Mouse (Mus musculus): ENCODE measurements at regions not wholly inside any gene's neighbourhood (a gene's known extent, or its start where the extent isn't known, plus 50 kb on each side); places are given as distances from the start of the nearest gene placed in this dataset.

- no peak for DNase-seq (ENCODE audit: low read depth, low spot score)
Observed at GRCm38 (mm10) chr12:29121159-29121558, 369.6 kb downstream of the Eipr1 start.

GRCm38 (mm10) chr12:29122931-29123330 is 371.3 kb downstream of the Eipr1 start:
- no peak for DNase-seq (ENCODE audit: low read depth, low spot score)

DNA sequence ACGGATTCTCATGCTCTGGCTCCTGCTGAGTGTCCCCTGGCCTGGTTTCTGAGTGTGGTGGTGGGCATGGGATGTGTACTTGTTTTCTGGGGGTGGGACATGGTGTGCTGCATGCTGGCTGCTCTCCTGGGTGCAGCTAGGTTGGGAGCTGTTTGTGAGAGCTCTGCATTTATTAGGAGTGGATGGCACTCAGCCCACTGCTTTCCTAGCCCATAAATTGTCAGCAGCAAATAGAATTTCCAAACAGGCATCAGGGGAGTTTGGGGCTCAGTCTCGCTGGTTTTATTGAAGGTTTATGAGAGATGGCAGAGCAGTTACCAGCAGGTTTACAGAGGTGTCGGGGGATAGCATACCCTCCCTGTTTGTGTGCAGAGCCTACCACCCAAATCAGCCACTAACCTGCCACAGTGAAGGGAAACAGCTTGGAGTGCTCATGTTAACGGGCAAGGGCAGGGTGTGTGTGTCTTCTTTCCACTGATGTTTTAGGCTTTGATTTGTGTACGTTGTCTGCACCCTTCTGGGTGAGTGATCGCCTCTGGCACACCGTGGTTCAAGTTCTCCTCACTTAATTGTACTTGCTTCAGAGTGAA is 372.6 kb downstream of the Eipr1 start:
- no peak for DNase-seq (ENCODE audit: low read depth, low spot score)

GRCm38 (mm10) chr12:29128844-29129243 is 377.2 kb downstream of the Eipr1 start:
- DNase-seq (ENCODE audit: low read depth, low spot score) = no peak

DNA sequence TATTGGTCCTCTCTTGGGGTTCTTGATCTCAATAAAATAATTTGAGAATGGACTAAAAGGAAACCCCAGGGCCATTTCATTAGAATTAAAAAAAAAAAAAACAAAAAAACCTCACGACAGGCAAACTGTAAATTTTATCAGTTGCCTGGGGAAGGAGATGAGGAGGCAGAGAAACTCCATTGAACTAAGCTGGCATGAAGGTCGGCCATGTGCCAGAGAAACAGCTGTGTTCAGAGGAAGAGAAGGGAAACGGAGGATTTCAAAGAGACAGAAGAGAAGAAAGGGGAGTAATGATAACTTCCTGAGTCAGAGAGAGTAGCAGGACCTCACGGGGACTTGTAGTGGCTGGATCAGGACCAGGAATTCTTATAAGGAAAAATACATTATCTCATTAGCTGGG is 377.7 kb downstream of the Eipr1 start:
- DNase-seq (ENCODE audit: low read depth, low spot score) = no peak

DNA sequence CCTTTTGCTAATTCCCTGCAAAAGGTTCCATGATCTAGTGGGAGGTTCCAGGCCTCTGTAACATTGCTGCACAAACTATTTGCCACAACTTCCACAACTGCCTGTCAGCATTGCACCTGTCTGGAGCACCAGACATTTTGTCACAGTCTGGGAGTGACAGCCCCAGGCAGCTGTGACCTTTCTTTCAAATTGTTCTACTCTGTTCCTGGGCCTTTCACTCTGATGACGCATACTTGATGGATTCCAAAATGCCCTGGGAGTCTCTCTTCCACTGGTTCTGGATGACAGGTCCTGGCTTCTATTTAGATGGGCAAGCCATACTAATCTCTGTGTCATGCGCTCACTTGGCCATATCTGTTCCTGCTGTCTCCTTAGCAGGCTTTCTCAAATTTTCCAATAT is 382.7 kb downstream of the Eipr1 start:
- DNase-seq (ENCODE audit: low read depth, low spot score) = no peak

GRCm38 (mm10) chr12:29136850-29137268 is 385.3 kb downstream of the Eipr1 start:
- peak; percentile 76 for DNase-seq (ENCODE audit: low read depth, low spot score)

- DNase-seq (ENCODE audit: low read depth, low spot score) = no peak
Observed at GRCm38 (mm10) chr12:29137455-29137854, 385.9 kb downstream of the Eipr1 start.

GRCm38 (mm10) chr12:29140576-29140975 is 387.6 kb upstream of the Myt1l start:
- no peak for DNase-seq (ENCODE audit: low read depth, low spot score)

- DNase-seq (ENCODE audit: low read depth, low spot score) = peak; percentile 49
Observed at GRCm38 (mm10) chr12:29141132-29141531, 387.1 kb upstream of the Myt1l start.

GRCm38 (mm10) chr12:29141855-29142254 is 386.3 kb upstream of the Myt1l start:
- no peak for DNase-seq (ENCODE audit: low read depth, low spot score)

DNA sequence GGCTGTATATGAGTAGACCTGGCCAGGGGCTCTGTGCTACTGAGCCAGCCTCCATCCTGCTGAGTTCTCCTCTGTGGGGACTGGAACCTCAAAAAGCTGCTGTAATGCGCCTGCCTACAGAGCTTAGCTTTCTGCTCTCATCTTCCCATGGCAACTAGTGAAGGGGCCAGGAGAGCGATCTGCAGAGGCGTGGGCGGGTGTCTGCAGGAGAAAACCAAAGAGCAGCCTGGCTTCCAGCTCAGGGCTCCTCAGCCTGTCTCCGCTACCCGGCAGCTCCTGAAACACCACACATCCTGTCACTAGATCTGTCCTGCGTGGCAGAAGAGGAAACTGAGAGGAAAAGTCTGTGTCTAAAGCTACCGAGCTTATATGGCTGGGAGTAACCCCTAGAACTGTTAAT is 384.9 kb upstream of the Myt1l start:
- DNase-seq (ENCODE audit: low read depth, low spot score) = no peak

DNA sequence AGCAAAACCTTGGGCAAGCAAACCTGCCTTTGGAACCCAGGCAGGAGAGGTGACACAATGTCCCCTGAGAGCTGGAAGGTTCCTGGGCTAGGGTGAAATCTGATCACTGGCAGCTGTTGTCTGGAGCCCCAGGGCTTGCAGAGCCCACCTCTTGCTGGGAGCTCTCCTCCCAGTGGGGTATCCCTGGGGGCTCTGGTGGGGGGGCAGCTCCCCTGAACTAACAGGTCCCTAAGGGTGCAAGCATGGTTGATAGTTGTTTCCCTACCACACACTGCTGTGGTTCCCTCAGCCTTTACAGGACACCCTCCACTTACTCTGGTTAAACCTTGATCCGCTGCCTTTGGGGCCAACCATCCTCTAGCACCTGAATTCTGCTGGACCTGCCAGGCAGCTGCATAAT is 367.3 kb upstream of the Myt1l start:
- DNase-seq (ENCODE audit: low read depth, low spot score) = no peak

DNA sequence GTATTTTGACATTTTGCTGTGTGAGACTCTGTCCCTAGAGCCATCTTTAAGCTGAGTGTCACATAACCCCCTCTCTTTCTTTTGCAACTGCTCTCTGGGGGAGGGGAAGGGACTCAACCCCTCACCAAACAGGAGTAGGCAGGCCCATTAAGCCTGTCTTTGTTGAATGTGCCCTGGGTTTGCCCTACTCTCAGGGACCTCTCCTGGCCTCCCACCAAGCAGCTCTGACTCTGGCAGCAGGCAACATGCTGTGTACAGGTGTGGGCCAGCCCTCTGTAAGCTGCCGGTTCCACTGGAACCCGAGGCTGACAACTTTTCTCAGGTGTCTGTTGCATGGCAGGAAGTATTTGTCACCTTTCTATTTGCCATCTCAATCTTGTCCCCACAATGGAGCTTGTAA is 366.6 kb upstream of the Myt1l start:
- DNase-seq (ENCODE audit: low read depth, low spot score) = no peak

- no peak for DNase-seq (ENCODE audit: low read depth, low spot score)
Observed at GRCm38 (mm10) chr12:29164701-29165100, 363.5 kb upstream of the Myt1l start.

DNA sequence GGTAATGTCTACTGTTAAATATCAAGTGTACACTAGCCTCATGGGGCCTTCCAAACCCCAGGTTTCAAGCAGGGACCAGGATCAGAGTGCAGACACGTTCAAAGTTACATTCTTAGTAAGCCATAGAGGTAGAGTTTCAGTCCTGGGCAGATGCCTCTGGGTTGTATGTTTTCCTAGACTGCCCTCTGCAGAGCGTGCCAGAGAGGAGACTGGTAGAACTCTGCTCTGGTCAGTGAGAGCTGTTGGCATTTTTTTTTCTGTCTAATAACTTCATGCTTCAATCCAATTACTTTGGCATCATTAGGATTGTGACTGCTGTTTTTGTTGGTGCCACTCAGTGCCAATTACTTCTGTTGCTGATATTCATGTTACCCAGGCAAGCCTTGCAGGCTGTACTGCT is 361.9 kb upstream of the Myt1l start:
- no peak for DNase-seq (ENCODE audit: low read depth, low spot score)

GRCm38 (mm10) chr12:29167922-29168321 is 360.3 kb upstream of the Myt1l start:
- DNase-seq (ENCODE audit: low read depth, low spot score) = no peak

DNA sequence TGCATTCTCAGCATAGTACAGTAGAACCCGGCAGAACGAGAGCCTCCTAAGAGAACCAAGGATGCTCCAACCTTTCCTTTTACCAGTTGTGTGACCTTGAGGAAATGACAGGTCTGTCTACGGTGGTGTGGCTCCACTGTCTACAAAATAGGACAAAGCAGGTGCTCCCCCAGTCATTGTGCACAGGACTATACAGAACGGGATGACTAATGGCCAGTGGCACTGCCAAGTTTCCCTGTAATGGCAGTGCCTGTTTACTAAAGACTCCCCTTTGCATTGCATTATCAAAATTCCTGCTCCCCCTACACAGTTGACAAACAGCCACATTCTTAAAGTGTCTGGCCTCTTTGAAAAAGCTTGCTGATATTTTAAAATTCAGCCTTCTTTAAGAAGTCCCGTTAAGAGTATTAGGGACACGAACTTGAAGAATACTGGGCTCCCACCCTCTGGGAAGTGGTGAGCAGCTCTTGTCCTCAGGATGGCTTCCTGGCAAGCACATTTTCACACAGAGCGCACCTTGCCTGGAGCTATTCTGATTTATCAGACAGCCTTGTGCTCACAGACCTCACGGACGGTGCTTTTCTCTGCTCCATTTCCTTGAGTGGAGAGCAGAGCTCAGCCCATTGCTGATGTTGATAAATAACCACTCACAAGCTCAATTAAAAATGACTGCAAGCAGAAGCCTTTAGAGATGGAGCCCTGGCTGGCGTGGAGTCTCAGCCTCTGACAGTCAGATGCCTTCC is 352.3 kb upstream of the Myt1l start:
- DNase-seq (ENCODE audit: low read depth, low spot score) = no peak

DNA sequence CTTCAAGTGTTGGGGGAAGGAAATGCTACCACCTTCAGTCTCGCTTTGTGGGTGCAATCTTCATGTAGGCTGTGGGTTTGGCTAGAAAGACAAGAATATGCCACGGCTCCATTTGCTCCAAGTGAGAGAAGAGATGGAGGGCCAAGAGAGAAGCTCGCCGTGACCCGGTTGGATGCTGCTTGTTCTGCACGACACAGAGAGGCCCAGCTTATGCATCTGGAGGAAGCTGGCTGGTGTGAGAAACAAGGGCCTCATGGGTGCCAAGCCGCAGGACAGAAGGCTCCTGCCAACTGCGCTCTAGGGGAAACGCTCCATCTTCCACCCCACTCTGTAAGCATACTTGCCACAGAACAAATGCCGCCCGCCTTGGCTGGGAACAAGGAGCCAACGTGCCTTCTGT is 351.0 kb upstream of the Myt1l start:
- no peak for DNase-seq (ENCODE audit: low read depth, low spot score)

GRCm38 (mm10) chr12:29178168-29178895 is 349.9 kb upstream of the Myt1l start:
- DNase-seq (ENCODE audit: low read depth, low spot score) = no peak

DNA sequence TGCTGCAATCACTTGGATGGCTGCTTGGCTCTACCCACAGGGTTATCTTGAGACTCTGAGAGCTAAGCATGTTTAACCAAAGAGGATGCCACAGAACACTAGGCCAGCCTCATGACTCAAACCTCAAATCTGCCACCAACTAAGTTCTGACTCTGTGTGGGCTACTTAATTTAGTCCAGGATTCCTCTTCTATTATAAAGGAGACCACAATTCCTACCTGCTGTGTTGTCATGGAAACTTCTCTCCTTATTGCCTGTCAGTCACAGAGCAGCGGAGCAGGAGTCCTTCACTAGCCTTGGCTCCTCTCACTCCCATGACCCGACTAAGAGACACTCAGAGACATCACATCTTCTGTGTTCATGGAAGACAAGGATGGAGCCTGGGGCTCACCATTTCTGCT is 348.8 kb upstream of the Myt1l start:
- no peak for DNase-seq (ENCODE audit: low read depth, low spot score)

DNA sequence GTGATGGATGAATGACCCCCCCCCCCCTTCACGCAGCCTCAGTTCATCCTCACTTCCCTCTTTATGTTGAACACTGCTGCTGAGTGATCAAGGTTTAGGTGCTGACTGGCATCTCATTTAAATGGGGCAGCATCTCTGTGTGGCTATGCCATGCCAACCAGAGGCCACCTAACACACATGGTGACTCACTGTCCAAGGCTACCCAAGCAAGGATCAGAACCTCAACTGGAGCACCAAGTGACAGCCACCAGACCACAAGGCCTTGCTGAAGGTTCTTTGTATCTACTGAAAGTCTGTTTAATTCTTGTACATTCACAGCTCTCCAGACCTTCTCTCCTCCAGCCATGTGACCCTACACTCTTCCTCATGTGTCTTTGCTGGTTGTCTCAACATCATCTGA is 347.6 kb upstream of the Myt1l start:
- DNase-seq (ENCODE audit: low read depth, low spot score) = no peak

- DNase-seq (ENCODE audit: low read depth, low spot score) = no peak
Observed at GRCm38 (mm10) chr12:29187619-29188018, 340.6 kb upstream of the Myt1l start.

Measured in brain, embryonic 18.5 days (tissue).